8 mouse cellular contexts compared by ENCODE assay signal in the genomic region with DNA sequence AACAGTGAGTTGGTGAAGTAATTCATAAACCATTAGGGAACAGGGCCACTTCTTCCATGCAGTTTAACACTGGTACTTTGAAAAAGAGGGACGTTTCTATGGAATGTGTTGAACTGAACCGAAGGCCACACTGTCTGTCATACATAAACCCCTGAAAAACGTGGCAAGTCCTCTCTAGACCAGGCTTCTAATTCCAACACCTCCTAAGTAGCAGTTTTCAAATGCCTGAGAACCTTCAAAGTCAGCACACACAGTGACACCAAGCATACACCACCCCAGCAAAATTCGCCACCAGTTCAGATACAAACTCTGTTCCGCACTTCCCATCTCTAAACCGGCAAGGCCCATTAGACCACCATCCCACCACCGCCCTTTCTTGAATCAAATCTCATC. TPM values are rescaled to one million over a fixed set of nuclear protein-coding genes. Genes with fewer than 3 reads are reported as not detected.
DNase-seq lines count a peak whose midpoint lies in the region; ATAC-seq and TF ChIP-seq lines count a peak whose summit lies in the region.

No protein-coding gene starts in this region.

- peak overlapping the region; percentile 89 for H3K9ac ChIP-seq in lung, embryonic 14.5 days
- peak overlapping the region; percentile 85 for H3K9ac ChIP-seq in embryonic facial prominence, embryonic 11.5 days (replicated peaks; ENCODE audit: low read length)
- peak overlapping the region; percentile 90 for H3K9ac ChIP-seq in intestine, embryonic 15.5 days
- H3K9ac ChIP-seq in neural tube, embryonic 14.5 days (replicated peaks; ENCODE audit: low read depth, low read length) = peak overlapping the region; percentile 90

- peak overlapping the region; percentile 86 for H3K4me2 ChIP-seq in lung, embryonic 14.5 days
- H3K4me2 ChIP-seq in embryonic facial prominence, embryonic 11.5 days (ENCODE audit: low read depth, low read length) = peak overlapping the region; percentile 71
- peak overlapping the region; percentile 68 for H3K4me2 ChIP-seq in intestine, embryonic 15.5 days (replicated peaks)
- H3K4me2 ChIP-seq in neural tube, embryonic 14.5 days (ENCODE audit: low read depth, low read length) = peak overlapping the region; percentile 72

- 0% methylated on average over 7 of the region's 7 CpGs for WGBS in lung, embryonic 14.5 days
- WGBS in embryonic facial prominence, embryonic 11.5 days = 7% methylated on average over 7 of the region's 7 CpGs
- WGBS in intestine, embryonic 15.5 days = 1% methylated on average over 7 of the region's 7 CpGs
- 5% methylated on average over 7 of the region's 7 CpGs for WGBS in neural tube, embryonic 14.5 days

- H3K4me3 ChIP-seq in lung, embryonic 14.5 days (ENCODE audit: low read depth, low read length) = peak overlapping the region; percentile 98
- peak overlapping the region; percentile 78 for H3K4me3 ChIP-seq in embryonic facial prominence, embryonic 11.5 days (ENCODE audit: low read depth, low read length)
- peak overlapping the region; percentile 89 for H3K4me3 ChIP-seq in intestine, embryonic 15.5 days (replicated peaks)
- H3K4me3 ChIP-seq in neural tube, embryonic 14.5 days (ENCODE audit: low read depth, low read length) = peak overlapping the region; percentile 78

- peak; percentile 20 for DNase-seq in lung, embryonic 14.5 days
- DNase-seq in lung, postnatal 25 days (ENCODE audit: low spot score) = no peak
- no peak for DNase-seq in embryonic facial prominence, embryonic 11.5 days (ENCODE audit: low spot score)
- no peak for DNase-seq in layer of hippocampus, adult 11-12 months (ENCODE audit: low spot score)
- no peak for DNase-seq in left cerebral cortex, postnatal 25 days (ENCODE audit: low spot score in 2 of 2)
- no peak for DNase-seq in urinary bladder, postnatal 4 days (ENCODE audit: low spot score in 2 of 2)

- H3K27me3 ChIP-seq in lung, embryonic 14.5 days (ENCODE audit: insufficient read depth, low read length) = no peaks in the 10 kb centered on the region
- no peaks in the 10 kb centered on the region for H3K27me3 ChIP-seq in embryonic facial prominence, embryonic 11.5 days (ENCODE audit: control insufficient read depth, insufficient read depth, low read length)
- no peaks in the 10 kb centered on the region for H3K27me3 ChIP-seq in intestine, embryonic 15.5 days (replicated peaks)
- no peaks in the 10 kb centered on the region for H3K27me3 ChIP-seq in neural tube, embryonic 14.5 days (ENCODE audit: control insufficient read depth, insufficient read depth, low read length)

- no peaks in the 10 kb centered on the region for H3K9me3 ChIP-seq in lung, embryonic 14.5 days (ENCODE audit: low read depth, low read length)
- no peaks in the 10 kb centered on the region for H3K9me3 ChIP-seq in embryonic facial prominence, embryonic 11.5 days (replicated peaks; ENCODE audit: control insufficient read depth, low read length)
- H3K9me3 ChIP-seq in intestine, embryonic 15.5 days = no peaks in the 10 kb centered on the region
- no peaks in the 10 kb centered on the region for H3K9me3 ChIP-seq in neural tube, embryonic 14.5 days (ENCODE audit: control insufficient read depth, low read length)

- H3K4me1 ChIP-seq in lung, embryonic 14.5 days (ENCODE audit: insufficient read depth) = peaks cover 3% of the 10 kb centered on the region; the same call in 1 of the 2 replicates
- H3K4me1 ChIP-seq in embryonic facial prominence, embryonic 11.5 days (ENCODE audit: control insufficient read depth, insufficient read depth, low read length) = no peaks in the 10 kb centered on the region
- H3K4me1 ChIP-seq in intestine, embryonic 15.5 days (replicated peaks) = peaks cover 4% of the 10 kb centered on the region; the same call in 1 of the 2 replicates
- peaks cover 5% of the 10 kb centered on the region for H3K4me1 ChIP-seq in neural tube, embryonic 14.5 days (ENCODE audit: control insufficient read depth, insufficient read depth, low read length)

- intact Hi-C loops in left cerebral cortex, postnatal 25 days (cut with DNase I) = no loop called here

- H3K27ac ChIP-seq in lung, embryonic 14.5 days (ENCODE audit: low read depth) = peak overlapping the region; percentile 94
- peak overlapping the region; percentile 79 for H3K27ac ChIP-seq in embryonic facial prominence, embryonic 11.5 days (replicated peaks; ENCODE audit: low read depth, low read length)
- peak overlapping the region; percentile 94 for H3K27ac ChIP-seq in intestine, embryonic 15.5 days
- H3K27ac ChIP-seq in neural tube, embryonic 14.5 days (ENCODE audit: low read depth, low read length) = peak overlapping the region; percentile 96

- TF ChIP-seq CTCF in lung, embryonic 14.5 days (IDR thresholded peaks at IDR 0.05; ENCODE audit: low read depth) = no peak

- peaks cover 37% of the 10 kb centered on the region for H3K36me3 ChIP-seq in lung, embryonic 14.5 days (ENCODE audit: insufficient read depth)
- no peaks in the 10 kb centered on the region; the same call in 1 of the 2 replicates for H3K36me3 ChIP-seq in embryonic facial prominence, embryonic 11.5 days (replicated peaks; ENCODE audit: control insufficient read depth, insufficient read depth, low read depth, low read length)
- H3K36me3 ChIP-seq in intestine, embryonic 15.5 days = peaks cover 9% of the 10 kb centered on the region
- peaks cover 19% of the 10 kb centered on the region for H3K36me3 ChIP-seq in neural tube, embryonic 14.5 days (ENCODE audit: control insufficient read depth, insufficient read depth, low read length)

- no peak for ATAC-seq in lung, embryonic 14.5 days (ENCODE audit: insufficient read depth)
- peak; percentile 26; the same call in 1 of the 2 replicates for ATAC-seq in embryonic facial prominence, embryonic 11.5 days (replicated peaks; ENCODE audit: insufficient number of reproducible peaks, low FRiP score, low TSS enrichment, low read depth)
- ATAC-seq in intestine, embryonic 15.5 days = no peak; the same call in 1 of the 2 replicates
- no peak for ATAC-seq in neural tube, embryonic 14.5 days (ENCODE audit: low read depth)

RNA-seq across cellular contexts. Expression of a gene that starts 0.8 kb away (rescaled TPM):
- 93.2 and 109 TPM in 2 replicates for polyA plus RNA-seq in lung, embryonic 14.5 days (2014; fragmentation: Nextera tagmentation; extraction: Ambion mirVana)
- 71.3 and 76.5 TPM in 2 replicates for polyA plus RNA-seq in embryonic facial prominence, embryonic 11.5 days (2014; fragmentation: Nextera tagmentation; extraction: Ambion mirVana)
- 118 and 140 TPM in 2 replicates for polyA plus RNA-seq in intestine, embryonic 15.5 days (2015; fragmentation: Nextera tagmentation; extraction: Ambion mirVana)
- 74.4 and 77.5 TPM in 2 replicates for polyA plus RNA-seq in neural tube, embryonic 14.5 days (2014; fragmentation: Nextera tagmentation; extraction: Ambion mirVana)
- 10 to 100 TPM; 58.3 to 66.4 TPM for total RNA-seq in left cerebral cortex, postnatal 25 days (2021)

RNA-seq across cellular contexts. Expression of a gene that starts 5.2 kb away (rescaled TPM):
- 31.0 and 34.5 TPM in 2 replicates for polyA plus RNA-seq in lung, embryonic 14.5 days (2014; fragmentation: Nextera tagmentation; extraction: Ambion mirVana)
- 33.3 and 37.1 TPM in 2 replicates for polyA plus RNA-seq in embryonic facial prominence, embryonic 11.5 days (2014; fragmentation: Nextera tagmentation; extraction: Ambion mirVana)
- polyA plus RNA-seq in intestine, embryonic 15.5 days (2015; fragmentation: Nextera tagmentation; extraction: Ambion mirVana) = 31.1 and 33.9 TPM in 2 replicates
- 32.5 and 42.5 TPM in 2 replicates for polyA plus RNA-seq in neural tube, embryonic 14.5 days (2014; fragmentation: Nextera tagmentation; extraction: Ambion mirVana)
- 10 to 100 TPM; 55.7 to 61.8 TPM for total RNA-seq in left cerebral cortex, postnatal 25 days (2021)

RNA-seq across cellular contexts. Expression of a gene that starts 28.0 kb away (rescaled TPM):
- polyA plus RNA-seq in lung, embryonic 14.5 days (2014; fragmentation: Nextera tagmentation; extraction: Ambion mirVana) = 26.3 and 26.8 TPM in 2 replicates
- 37.0 and 37.8 TPM in 2 replicates for polyA plus RNA-seq in embryonic facial prominence, embryonic 11.5 days (2014; fragmentation: Nextera tagmentation; extraction: Ambion mirVana)
- 23.8 and 26.4 TPM in 2 replicates for polyA plus RNA-seq in intestine, embryonic 15.5 days (2015; fragmentation: Nextera tagmentation; extraction: Ambion mirVana)
- 30.7 and 36.2 TPM in 2 replicates for polyA plus RNA-seq in neural tube, embryonic 14.5 days (2014; fragmentation: Nextera tagmentation; extraction: Ambion mirVana)
- 10 to 100 TPM; 24.8 to 28.0 TPM for total RNA-seq in left cerebral cortex, postnatal 25 days (2021)

RNA-seq across cellular contexts. Expression of a gene that starts 38.9 kb away (rescaled TPM):
- not detected in 2 replicates for polyA plus RNA-seq in lung, embryonic 14.5 days (2014; fragmentation: Nextera tagmentation; extraction: Ambion mirVana)
- not detected in 2 replicates for polyA plus RNA-seq in embryonic facial prominence, embryonic 11.5 days (2014; fragmentation: Nextera tagmentation; extraction: Ambion mirVana)
- 24.0 and 25.6 TPM in 2 replicates for polyA plus RNA-seq in intestine, embryonic 15.5 days (2015; fragmentation: Nextera tagmentation; extraction: Ambion mirVana)
- polyA plus RNA-seq in neural tube, embryonic 14.5 days (2014; fragmentation: Nextera tagmentation; extraction: Ambion mirVana) = not detected in 2 replicates
- total RNA-seq in left cerebral cortex, postnatal 25 days (2021) = not detected

RNA-seq across cellular contexts. Expression of a gene that starts 45.7 kb away (rescaled TPM):
- polyA plus RNA-seq in lung, embryonic 14.5 days (2014; fragmentation: Nextera tagmentation; extraction: Ambion mirVana) = 41.1 and 42.7 TPM in 2 replicates
- polyA plus RNA-seq in embryonic facial prominence, embryonic 11.5 days (2014; fragmentation: Nextera tagmentation; extraction: Ambion mirVana) = 21.9 and 24.0 TPM in 2 replicates
- polyA plus RNA-seq in intestine, embryonic 15.5 days (2015; fragmentation: Nextera tagmentation; extraction: Ambion mirVana) = 54.3 and 62.8 TPM in 2 replicates
- 44.2 and 47.3 TPM in 2 replicates for polyA plus RNA-seq in neural tube, embryonic 14.5 days (2014; fragmentation: Nextera tagmentation; extraction: Ambion mirVana)
- total RNA-seq in left cerebral cortex, postnatal 25 days (2021) = 100 to 1,000 TPM; 243 to 261 TPM
